Mouse (Mus musculus): ENCODE measurements around the gene Ms4a5.
"Not testable (repeated sequence)": the region's sequence is repeated elsewhere in the genome, so short reads cannot be mapped to it uniquely, and the experiment has no call there.

Ms4a5 gene

GRCm38 (mm10) chr19:11283773-11284172 is at the start of gene Ms4a5:
Gene Ms4a5, minus strand, starts transcription at chr19:11283873.
- DNase-seq (ENCODE audit: low read depth, low spot score) = no peak

- DNase-seq (ENCODE audit: low read depth, low spot score) = no peak
These were observed 37.5 kb upstream of the Ms4a5 start for GRCm38 (mm10) chr19:11321123-11321522.

GRCm38 (mm10) chr19:11316786-11317185 is 33.1 kb upstream of the Ms4a5 start:
- DNase-seq (ENCODE audit: low read depth, low spot score) = peak; percentile 73

- no peak for DNase-seq (ENCODE audit: low read depth, low spot score)
These were observed 30.7 kb upstream of the Ms4a5 start, which contains the start of gene Ms4a14 for GRCm38 (mm10) chr19:11314354-11314753. Gene Ms4a14, minus strand, starts transcription at chr19:11314454.

GRCm38 (mm10) chr19:11308888-11309287 is 25.2 kb upstream of the Ms4a5 start:
- DNase-seq (ENCODE audit: low read depth, low spot score) = no peak

- peak; percentile 96 for DNase-seq (ENCODE audit: low read depth, low spot score)
These were observed 15.9 kb upstream of the Ms4a5 start for GRCm38 (mm10) chr19:11299529-11299928.

GRCm38 (mm10) chr19:11298939-11299338 is 15.3 kb upstream of the Ms4a5 start:
- DNase-seq (ENCODE audit: low read depth, low spot score) = peak; percentile 95

- DNase-seq (ENCODE audit: low read depth, low spot score) = peak; percentile 42
These were observed 9.9 kb upstream of the Ms4a5 start for GRCm38 (mm10) chr19:11293616-11294015.

- DNase-seq (ENCODE audit: low read depth, low spot score) = peak; percentile 63
These were observed 9.3 kb upstream of the Ms4a5 start for GRCm38 (mm10) chr19:11292990-11293389.

- peak; percentile 41 for DNase-seq (ENCODE audit: low read depth, low spot score)
These were observed 3.5 kb downstream of the Ms4a5 start for GRCm38 (mm10) chr19:11280223-11280622.

- DNase-seq (ENCODE audit: low read depth, low spot score) = no peak
These were observed 7.2 kb downstream of the Ms4a5 start for GRCm38 (mm10) chr19:11276431-11276830.

- DNase-seq (ENCODE audit: low read depth, low spot score) = no peak
These were observed 16.7 kb downstream of the Ms4a5 start for GRCm38 (mm10) chr19:11266956-11267355.

GRCm38 (mm10) chr19:11266052-11266845 is 17.4 kb downstream of the Ms4a5 start, which contains the start of gene Ms4a1:
Gene Ms4a1, minus strand, starts transcription at chr19:11266241.
- no peak for DNase-seq (ENCODE audit: low read depth, low spot score)

- no peak for DNase-seq (ENCODE audit: low read depth, low spot score)
These were observed 19.0 kb downstream of the Ms4a5 start for GRCm38 (mm10) chr19:11264602-11265185.

GRCm38 (mm10) chr19:11263549-11263948 is 20.1 kb downstream of the Ms4a5 start:
- no peak for DNase-seq (ENCODE audit: low read depth, low spot score)

GRCm38 (mm10) chr19:11262932-11263331 is 20.7 kb downstream of the Ms4a5 start:
- not testable (repeated sequence) for DNase-seq (ENCODE audit: low read depth, low spot score)

- DNase-seq (ENCODE audit: low read depth, low spot score) = no peak
These were observed 22.2 kb downstream of the Ms4a5 start for GRCm38 (mm10) chr19:11261522-11261921.

- no peak for DNase-seq (ENCODE audit: low read depth, low spot score)
These were observed 39.4 kb downstream of the Ms4a5 start for GRCm38 (mm10) chr19:11244230-11244629.

- DNase-seq (ENCODE audit: low read depth, low spot score) = no peak
These were observed 41.1 kb downstream of the Ms4a5 start for GRCm38 (mm10) chr19:11242560-11242959.

- DNase-seq (ENCODE audit: low read depth, low spot score) = no peak
These were observed 47.9 kb downstream of the Ms4a5 start for GRCm38 (mm10) chr19:11235820-11236219.

- DNase-seq (ENCODE audit: low read depth, low spot score) = no peak
These were observed 48.5 kb downstream of the Ms4a5 start for GRCm38 (mm10) chr19:11234921-11235735.

- DNase-seq (ENCODE audit: low read depth, low spot score) = no peak
These were observed 49.4 kb downstream of the Ms4a5 start for GRCm38 (mm10) chr19:11234244-11234643.

All from ZHBTc4 (cell line).